Mouse (Mus musculus): ENCODE results near the gene Nelfb. TPM values are rescaled to one million over a fixed set of nuclear protein-coding genes. Genes with fewer than 3 reads are reported as not detected.

Gene Nelfb
- polyA plus RNA-seq, 1 experiment from 2014 or later = 99.1 TPM

DNA sequence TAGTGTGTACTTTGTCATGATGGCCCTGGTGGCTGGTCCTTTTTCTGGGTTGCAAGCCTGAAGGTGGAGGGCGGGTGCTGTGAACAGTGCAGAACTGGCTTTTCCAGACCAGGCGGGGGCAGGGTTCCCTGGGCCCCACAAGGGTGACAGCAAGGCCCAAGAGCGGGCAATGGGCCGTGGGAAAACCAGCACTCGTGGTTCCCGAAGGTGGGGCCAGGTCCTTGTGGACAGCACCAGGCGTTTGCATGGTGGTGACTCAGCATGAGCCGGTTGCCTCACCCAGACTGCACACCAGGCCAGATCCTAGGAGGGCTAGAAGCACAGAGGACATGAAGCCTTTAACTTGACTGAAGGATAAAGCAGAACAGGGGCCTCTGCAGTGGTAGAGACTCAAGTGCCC, 38.7 kb downstream of the Nelfb start:
- Histone ChIP-seq H3K9ac (ENCODE audit: low read length) (no peak overlapping the region), H3K27ac (ENCODE audit: low read depth) (no peak overlapping the region), H3K4me1 (replicated peaks; ENCODE audit: control insufficient read depth, insufficient read depth, low read length) (peaks cover 20% of the 10 kb centered on the region), H3K36me3 (ENCODE audit: control insufficient read depth, insufficient read depth, low read length) (no peaks in the 10 kb centered on the region), H3K27me3 (replicated peaks; ENCODE audit: control insufficient read depth, insufficient read depth, low read length) (0 out of 2 replicates have a peak, but pooled peaks cover 11% of the 10 kb centered on the region), H3K4me3 (ENCODE audit: low read depth, low read length) (no peak overlapping the region), H3K9me3 (ENCODE audit: control insufficient read depth, low read length) (no peaks in the 10 kb centered on the region), H3K4me2 (ENCODE audit: low read length) (no peak overlapping the region)
- ATAC-seq (replicated peaks; ENCODE audit: low FRiP score, low TSS enrichment, low read depth) (no peak), DNase-seq (ENCODE audit: low spot score) (no peak)
- 52% methylated on average over 8 of the region's 8 CpGs for WGBS

DNA sequence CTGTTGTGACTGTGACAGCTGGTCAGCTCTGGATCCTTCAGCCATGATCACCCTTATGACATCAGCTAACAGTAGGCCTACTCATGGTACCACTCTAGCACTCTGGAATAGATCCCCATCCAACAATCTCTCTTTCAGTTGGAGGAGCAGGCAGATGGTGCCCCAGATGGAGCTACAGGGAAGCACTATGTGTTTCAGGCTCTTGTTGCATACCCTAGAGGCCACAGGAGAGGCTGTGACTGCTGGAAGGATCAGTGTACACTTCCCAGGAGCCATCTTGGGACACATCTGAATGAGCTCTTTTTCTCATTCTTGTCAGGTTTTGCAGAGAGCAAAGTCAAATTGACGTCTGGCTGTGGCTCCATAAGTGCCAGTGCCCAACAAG, 39.5 kb downstream of the Nelfb start:
- Histone ChIP-seq H3K4me3 (ENCODE audit: low read depth, low read length) (no peak overlapping the region), H3K9me3 (ENCODE audit: control insufficient read depth, low read length) (no peaks in the 10 kb centered on the region), H3K27me3 (replicated peaks; ENCODE audit: control insufficient read depth, insufficient read depth, low read length) (0 out of 2 replicates have a peak, but pooled peaks cover 7% of the 10 kb centered on the region), H3K4me2 (ENCODE audit: low read length) (no peak overlapping the region), H3K27ac (ENCODE audit: low read depth) (no peak overlapping the region), H3K9ac (ENCODE audit: low read length) (no peak overlapping the region), H3K36me3 (ENCODE audit: control insufficient read depth, insufficient read depth, low read length) (no peaks in the 10 kb centered on the region), H3K4me1 (replicated peaks; ENCODE audit: control insufficient read depth, insufficient read depth, low read length) (peaks cover 17% of the 10 kb centered on the region)
- 50% methylated on average over 1 of the region's 1 CpGs for WGBS
- no peak for DNase-seq (ENCODE audit: low spot score)
- no peak for ATAC-seq (replicated peaks; ENCODE audit: low FRiP score, low TSS enrichment, low read depth)

DNA sequence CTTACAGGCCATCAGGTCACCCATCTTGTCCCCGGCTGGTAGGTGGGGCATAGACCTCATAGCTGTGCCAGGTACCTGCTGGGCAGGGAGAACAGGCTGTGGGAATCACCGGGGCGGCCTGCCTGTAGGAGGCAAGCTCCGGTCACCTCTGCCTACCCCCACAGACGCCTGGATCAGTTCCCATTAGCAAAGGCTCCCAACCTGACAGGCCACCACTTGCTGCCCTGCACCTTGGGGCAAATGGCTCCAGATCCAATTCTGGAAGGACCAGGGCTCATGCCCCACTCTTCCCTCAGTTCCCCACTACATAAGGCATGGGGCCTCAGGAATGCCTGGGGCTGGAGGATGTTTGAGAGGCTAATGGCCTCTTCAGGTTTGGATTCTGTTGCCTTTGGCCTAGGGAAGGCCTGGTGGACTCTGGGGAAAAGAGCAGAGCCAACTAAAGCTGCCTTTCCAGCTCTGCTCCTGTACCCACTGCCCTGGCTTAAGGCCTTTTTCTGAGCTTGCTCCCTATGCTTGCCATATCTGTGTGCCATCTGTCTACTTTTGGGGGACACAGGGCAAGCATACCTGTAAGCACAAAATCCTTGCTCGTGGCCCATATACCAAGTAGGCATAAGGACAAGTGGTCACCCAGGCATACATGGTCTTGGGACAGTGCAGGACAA, 40.1 kb downstream of the Nelfb start:
- ATAC-seq (replicated peaks; ENCODE audit: low FRiP score, low TSS enrichment, low read depth) (no peak), DNase-seq (ENCODE audit: low spot score) (no peak)
- Histone ChIP-seq H3K4me2 (ENCODE audit: low read length) (no peak overlapping the region), H3K36me3 (ENCODE audit: control insufficient read depth, insufficient read depth, low read length) (no peaks in the 10 kb centered on the region), H3K27ac (ENCODE audit: low read depth) (no peak overlapping the region), H3K4me1 (replicated peaks; ENCODE audit: control insufficient read depth, insufficient read depth, low read length) (peaks cover 14% of the 10 kb centered on the region), H3K9me3 (ENCODE audit: control insufficient read depth, low read length) (no peaks in the 10 kb centered on the region), H3K9ac (ENCODE audit: low read length) (no peak overlapping the region), H3K4me3 (ENCODE audit: low read depth, low read length) (no peak overlapping the region), H3K27me3 (replicated peaks; ENCODE audit: control insufficient read depth, insufficient read depth, low read length) (0 out of 2 replicates have a peak, but pooled peaks cover 5% of the 10 kb centered on the region)
- WGBS = 81% methylated on average over 6 of the region's 6 CpGs

- no peak overlapping the region for H3K4me2 ChIP-seq (ENCODE audit: low read length)
- WGBS = 57% methylated on average over 10 of the region's 10 CpGs
- H3K27me3 ChIP-seq (replicated peaks; ENCODE audit: control insufficient read depth, insufficient read depth, low read length) = no peaks in the 10 kb centered on the region
- no peaks in the 10 kb centered on the region for H3K9me3 ChIP-seq (ENCODE audit: control insufficient read depth, low read length)
- H3K9ac ChIP-seq (ENCODE audit: low read length) = no peak overlapping the region
- H3K27ac ChIP-seq (ENCODE audit: low read depth) = no peak overlapping the region
- no peak for ATAC-seq (replicated peaks; ENCODE audit: low FRiP score, low TSS enrichment, low read depth)
- H3K4me1 ChIP-seq (replicated peaks; ENCODE audit: control insufficient read depth, insufficient read depth, low read length) = peaks cover 12% of the 10 kb centered on the region
- no peak overlapping the region for H3K4me3 ChIP-seq (ENCODE audit: low read depth, low read length)
- DNase-seq (ENCODE audit: low spot score) = no peak
- H3K36me3 ChIP-seq (ENCODE audit: control insufficient read depth, insufficient read depth, low read length) = no peaks in the 10 kb centered on the region
Measured at GRCm38 (mm10) chr2:25170326-25171100, 40.8 kb downstream of the Nelfb start.

- H3K4me3 ChIP-seq (ENCODE audit: low read depth, low read length) = no peak overlapping the region
- no peak overlapping the region for H3K27ac ChIP-seq (ENCODE audit: low read depth)
- H3K4me1 ChIP-seq (replicated peaks; ENCODE audit: control insufficient read depth, insufficient read depth, low read length) = peaks cover 12% of the 10 kb centered on the region
- DNase-seq (ENCODE audit: low spot score) (no peak), ATAC-seq (replicated peaks; ENCODE audit: low FRiP score, low TSS enrichment, low read depth) (no peak)
- no peaks in the 10 kb centered on the region for H3K36me3 ChIP-seq (ENCODE audit: control insufficient read depth, insufficient read depth, low read length)
- H3K9ac ChIP-seq (ENCODE audit: low read length) = no peak overlapping the region
- H3K4me2 ChIP-seq (ENCODE audit: low read length) = no peak overlapping the region
- H3K27me3 ChIP-seq (replicated peaks; ENCODE audit: control insufficient read depth, insufficient read depth, low read length) = no peaks in the 10 kb centered on the region
- 44% methylated on average over 5 of the region's 5 CpGs for WGBS
- H3K9me3 ChIP-seq (ENCODE audit: control insufficient read depth, low read length) = no peaks in the 10 kb centered on the region
Measured at GRCm38 (mm10) chr2:25169778-25170177, 41.5 kb downstream of the Nelfb start.

DNA sequence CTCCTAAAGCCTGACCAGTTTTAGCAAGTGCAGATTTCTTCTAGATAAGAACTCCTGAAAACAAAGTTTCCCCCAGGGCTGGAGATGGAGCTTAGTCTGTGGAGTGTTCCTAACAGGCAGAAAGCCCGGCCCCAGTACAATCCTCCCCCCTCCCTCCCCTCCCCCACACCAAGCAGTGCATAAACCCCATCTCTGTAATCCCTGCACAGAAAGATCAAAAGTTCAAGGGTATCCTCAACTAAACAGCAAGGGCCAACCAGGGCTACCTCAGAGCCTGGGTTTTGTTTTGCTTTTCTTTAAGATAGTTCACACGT, 42.7 kb downstream of the Nelfb start:
- peaks cover 13% of the 10 kb centered on the region for H3K4me1 ChIP-seq (replicated peaks; ENCODE audit: control insufficient read depth, insufficient read depth, low read length)
- DNase-seq (ENCODE audit: low spot score) (no peak), ATAC-seq (replicated peaks; ENCODE audit: low FRiP score, low TSS enrichment, low read depth) (peak; percentile 7)
- H3K4me2 ChIP-seq (ENCODE audit: low read length) = peak overlapping the region; percentile 57
- 22% methylated on average over 2 of the region's 2 CpGs for WGBS
- H3K27ac ChIP-seq (ENCODE audit: low read depth) = 0 out of 2 replicates have a peak overlapping the region, but pooled peaks have one; percentile 40
- no peaks in the 10 kb centered on the region for H3K27me3 ChIP-seq (replicated peaks; ENCODE audit: control insufficient read depth, insufficient read depth, low read length)
- H3K9me3 ChIP-seq (ENCODE audit: control insufficient read depth, low read length) = no peaks in the 10 kb centered on the region
- peak overlapping the region; percentile 33 for H3K4me3 ChIP-seq (ENCODE audit: low read depth, low read length)
- no peaks in the 10 kb centered on the region for H3K36me3 ChIP-seq (ENCODE audit: control insufficient read depth, insufficient read depth, low read length)
- H3K9ac ChIP-seq (ENCODE audit: low read length) = peak overlapping the region; percentile 22; the same call in 1 of the 2 replicates

GRCm38 (mm10) chr2:25167919-25168664, 43.2 kb downstream of the Nelfb start:
- H3K27ac ChIP-seq (ENCODE audit: low read depth) = peak overlapping the region; percentile 40; the same call in 1 of the 2 replicates
- peak; percentile 73 for ATAC-seq (replicated peaks; ENCODE audit: low FRiP score, low TSS enrichment, low read depth)
- peaks cover 18% of the 10 kb centered on the region for H3K4me1 ChIP-seq (replicated peaks; ENCODE audit: control insufficient read depth, insufficient read depth, low read length)
- no peaks in the 10 kb centered on the region for H3K36me3 ChIP-seq (ENCODE audit: control insufficient read depth, insufficient read depth, low read length)
- no peaks in the 10 kb centered on the region for H3K9me3 ChIP-seq (ENCODE audit: control insufficient read depth, low read length)
- H3K27me3 ChIP-seq (replicated peaks; ENCODE audit: control insufficient read depth, insufficient read depth, low read length) = 0 out of 2 replicates have a peak, but pooled peaks cover 1% of the 10 kb centered on the region
- WGBS = under 1% methylated on average over 31 of the region's 41 CpGs
- DNase-seq (ENCODE audit: low spot score) = peak; percentile 80
- peak overlapping the region; percentile 57 for H3K4me2 ChIP-seq (ENCODE audit: low read length)
- H3K4me3 ChIP-seq (ENCODE audit: low read depth, low read length) = peak overlapping the region; percentile 33
- H3K9ac ChIP-seq (ENCODE audit: low read length) = peak overlapping the region; percentile 22

GRCm38 (mm10) chr2:25167481-25167880, 43.8 kb downstream of the Nelfb start:
- peak; percentile 32 for ATAC-seq (replicated peaks; ENCODE audit: low FRiP score, low TSS enrichment, low read depth)
- DNase-seq (ENCODE audit: low spot score) = no peak
- Histone ChIP-seq H3K9me3 (ENCODE audit: control insufficient read depth, low read length) (no peaks in the 10 kb centered on the region), H3K36me3 (ENCODE audit: control insufficient read depth, insufficient read depth, low read length) (no peaks in the 10 kb centered on the region), H3K4me3 (ENCODE audit: low read depth, low read length) (peak overlapping the region; percentile 33), H3K4me2 (ENCODE audit: low read length) (peak overlapping the region; percentile 57), H3K27ac (ENCODE audit: low read depth) (peak overlapping the region; percentile 40; the same call in 1 of the 2 replicates), H3K4me1 (replicated peaks; ENCODE audit: control insufficient read depth, insufficient read depth, low read length) (peaks cover 19% of the 10 kb centered on the region), H3K27me3 (replicated peaks; ENCODE audit: control insufficient read depth, insufficient read depth, low read length) (peaks cover 3% of the 10 kb centered on the region; the same call in 1 of the 2 replicates), H3K9ac (ENCODE audit: low read length) (peak overlapping the region; percentile 22)
- 33% methylated on average over 4 of the region's 4 CpGs for WGBS

Measured in intestine, embryonic 14.5 days (tissue).